Mouse (Mus musculus) regulatory T cell (primary cell): Measurements from ENCODE around the gene Dad1.

Experiments
- in situ Hi-C: fragments of 300-600 bp; cut with MboI, MseI; formaldehyde crosslinking; loops from one replicate; pipeline ENCODE4 v1.15.1; 2025; ENCODE audit warnings: high pct_unique_total_duplicates

Dad1 gene

DNA sequence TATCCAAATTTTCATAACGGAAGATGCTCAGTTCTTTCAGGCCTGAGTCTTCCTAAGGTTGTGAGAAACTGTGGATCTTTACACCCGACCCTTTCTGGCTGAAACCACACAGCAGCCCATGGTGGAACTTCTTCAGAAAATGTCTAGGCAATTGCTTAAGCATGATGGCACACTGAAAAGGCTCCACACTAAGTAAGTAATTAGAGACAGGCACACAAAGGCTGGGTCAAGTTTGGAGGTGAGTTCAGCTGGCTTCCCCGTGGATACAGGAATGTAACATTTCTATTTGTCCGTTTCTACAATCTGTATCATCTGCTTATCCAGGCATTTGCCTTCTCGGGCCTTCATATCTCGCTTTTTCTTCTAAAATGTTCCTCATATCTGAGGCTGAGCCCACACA lies 66.7 kb downstream of the Dad1 start:
- in situ Hi-C loops: no loop called here
